Mouse (Mus musculus) urinary bladder, adult 18-20 months (tissue): ENCODE data around the gene Ush1g.

ENCODE experiments used
- DNase-seq, 2 experiments: peaks; one replicate each; pipeline ENCODE4 v3.0.0; 2022; ENCODE audit warnings: low spot score in 2 of 2, mixed read lengths in 2 of 2

Gene Ush1g

GRCm38 (mm10) chr11:115334531-115334930 is 12.7 kb upstream of the Ush1g start, which contains the start of gene Otop3:
Gene Otop3 (plus strand): TSS chr11:115334731.
- DNase-seq: no peak

DNA sequence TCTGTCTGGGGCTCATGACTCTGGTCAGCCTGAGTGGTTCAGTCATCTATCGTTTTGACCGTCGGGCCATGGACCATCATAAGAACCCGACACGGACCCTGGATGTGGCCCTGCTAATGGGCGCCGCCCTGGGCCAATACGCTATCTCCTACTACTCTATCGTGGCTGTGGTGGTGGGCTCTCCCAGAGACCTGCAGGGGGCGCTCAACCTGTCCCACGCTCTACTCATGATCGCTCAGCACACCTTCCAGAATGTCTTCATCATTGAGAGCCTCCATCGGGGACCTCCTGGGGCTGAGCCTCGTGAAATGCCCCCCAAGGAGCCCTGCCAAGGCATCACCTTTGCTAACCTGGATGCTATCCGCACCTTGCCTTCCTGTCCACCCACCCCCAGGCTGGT is 7.5 kb upstream of the Ush1g start:
- no peak for DNase-seq

GRCm38 (mm10) chr11:115326730-115327129 is 4.9 kb upstream of the Ush1g start:
- no peak for DNase-seq

- DNase-seq: no peak
Observed at GRCm38 (mm10) chr11:115323354-115323753, 1.5 kb upstream of the Ush1g start.

DNA sequence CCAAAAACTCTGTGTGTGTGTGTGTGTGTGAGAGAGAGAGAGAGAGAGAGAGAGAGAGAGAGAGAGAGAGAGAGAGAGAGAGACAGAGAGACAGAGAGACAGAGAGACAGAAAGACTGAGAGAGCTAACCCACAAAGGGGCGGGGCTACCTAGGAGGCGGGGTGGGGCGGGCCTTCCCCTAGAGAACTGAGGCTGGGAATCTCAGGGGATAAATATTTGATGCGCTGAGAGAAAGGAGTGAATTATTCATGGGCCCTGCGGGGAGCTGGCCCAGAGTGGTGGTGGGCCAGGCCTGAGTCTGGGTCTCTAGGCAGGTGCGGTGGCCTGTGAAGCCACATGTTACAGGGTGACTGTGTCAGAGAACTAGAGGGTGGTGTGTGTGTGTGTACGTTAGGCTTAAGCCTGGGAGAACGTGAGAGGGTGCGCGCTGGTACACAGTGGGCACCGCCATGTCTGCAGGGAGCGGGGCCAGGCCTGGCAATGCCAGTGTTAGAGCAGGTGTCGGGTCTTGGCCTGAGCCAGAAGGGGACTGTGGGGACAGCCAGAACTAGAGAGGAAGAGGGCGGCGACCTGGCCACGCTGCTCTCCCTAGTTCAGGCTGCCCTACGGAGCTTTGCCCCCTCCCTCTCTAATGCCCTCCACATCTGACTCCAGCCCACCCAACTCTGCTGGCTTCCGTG is 2.0 kb downstream of the Ush1g start:
- DNase-seq: no peak

DNA sequence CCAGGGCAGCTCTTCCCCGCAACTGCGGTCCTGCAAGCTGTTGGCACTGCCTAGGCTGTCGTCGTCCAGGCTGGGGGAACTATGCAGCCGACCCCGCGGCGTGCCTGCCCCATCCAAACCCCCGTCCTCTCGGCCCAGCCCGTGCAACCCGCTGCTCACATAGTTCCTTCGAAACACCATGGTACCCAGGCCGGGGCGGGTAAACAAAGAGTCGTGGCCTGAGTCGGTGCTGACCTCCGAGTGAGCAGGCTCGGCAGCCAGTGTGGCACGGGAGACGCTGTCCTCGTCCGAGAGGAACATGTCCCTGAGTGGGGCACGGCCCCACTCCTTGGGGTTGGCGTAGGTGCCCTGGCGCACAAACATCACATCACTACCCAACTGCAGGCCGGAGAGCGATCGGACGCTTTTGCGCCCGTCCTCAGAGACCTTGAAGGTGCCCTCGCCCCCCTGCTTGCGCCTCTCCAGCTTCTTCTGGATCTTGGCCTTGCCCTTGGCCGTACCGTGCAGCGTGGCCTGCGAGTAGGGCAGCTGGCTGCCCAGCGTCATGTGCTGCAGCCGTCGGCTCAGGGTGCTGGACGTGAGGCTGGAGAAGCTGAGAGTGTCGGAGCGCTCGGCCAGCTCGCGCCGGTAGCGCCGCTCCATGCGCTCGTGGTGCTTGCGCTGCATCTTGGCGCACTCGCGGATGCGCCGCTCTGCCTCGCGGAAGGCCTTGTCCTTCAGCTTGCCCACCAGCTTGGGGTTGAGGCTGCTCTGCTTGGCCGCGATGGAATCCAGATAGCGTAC is 3.4 kb downstream of the Ush1g start:
- no peak for DNase-seq

GRCm38 (mm10) chr11:115317204-115317603 is 4.6 kb downstream of the Ush1g start:
- no peak for DNase-seq

- no peak for DNase-seq
Observed at GRCm38 (mm10) chr11:115314249-115314648, 7.6 kb downstream of the Ush1g start.

- DNase-seq: no peak
Observed at GRCm38 (mm10) chr11:115308781-115309180, 13.1 kb downstream of the Ush1g start.

- no peak for DNase-seq
Observed at GRCm38 (mm10) chr11:115306863-115307262, 15.0 kb downstream of the Ush1g start, which contains the start of gene Otop2. Gene Otop2 (plus strand): TSS chr11:115307163.

- DNase-seq: peak in 1 of 2 experiments; percentile 48
Observed at GRCm38 (mm10) chr11:115303167-115303566, 18.7 kb downstream of the Ush1g start.

DNA sequence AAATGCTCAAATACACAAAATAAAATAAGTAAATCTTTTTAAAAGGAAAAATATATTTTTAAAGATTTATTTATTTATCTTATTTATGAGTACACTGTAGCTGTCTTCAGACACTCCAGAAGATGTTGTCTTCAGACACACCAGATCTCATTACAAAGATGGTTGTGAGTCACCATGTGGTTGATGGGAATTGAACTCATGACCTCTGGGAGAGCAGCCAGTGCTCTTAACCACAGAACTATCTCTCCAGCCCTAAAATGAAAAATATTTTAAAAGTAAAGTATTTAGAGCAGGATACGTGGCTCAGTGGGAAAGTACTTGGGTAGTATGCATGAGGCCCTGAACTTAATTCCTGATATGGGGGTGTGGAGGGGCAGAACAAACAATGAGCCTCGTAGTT is 20.5 kb downstream of the Ush1g start:
- no peak for DNase-seq

DNA sequence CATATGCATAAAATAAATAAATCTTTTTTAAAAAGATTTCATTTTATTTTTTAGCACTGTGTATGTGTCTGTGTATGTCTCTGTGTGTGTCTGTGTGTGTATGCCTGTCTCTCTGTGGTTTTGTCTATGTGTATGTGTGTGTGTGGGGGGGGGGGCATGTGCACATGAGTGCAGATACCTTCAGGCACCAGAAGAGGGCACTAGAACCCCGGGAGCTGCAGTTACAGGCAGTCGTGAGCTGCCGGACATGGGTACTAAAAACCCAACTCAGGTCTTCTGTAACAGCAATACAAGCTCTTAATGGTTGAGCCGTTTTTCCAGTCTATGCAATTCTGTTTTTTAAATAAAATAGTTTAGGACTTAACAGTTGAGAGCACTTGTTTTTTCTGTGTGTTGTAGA is 21.1 kb downstream of the Ush1g start:
- DNase-seq: no peak

DNA sequence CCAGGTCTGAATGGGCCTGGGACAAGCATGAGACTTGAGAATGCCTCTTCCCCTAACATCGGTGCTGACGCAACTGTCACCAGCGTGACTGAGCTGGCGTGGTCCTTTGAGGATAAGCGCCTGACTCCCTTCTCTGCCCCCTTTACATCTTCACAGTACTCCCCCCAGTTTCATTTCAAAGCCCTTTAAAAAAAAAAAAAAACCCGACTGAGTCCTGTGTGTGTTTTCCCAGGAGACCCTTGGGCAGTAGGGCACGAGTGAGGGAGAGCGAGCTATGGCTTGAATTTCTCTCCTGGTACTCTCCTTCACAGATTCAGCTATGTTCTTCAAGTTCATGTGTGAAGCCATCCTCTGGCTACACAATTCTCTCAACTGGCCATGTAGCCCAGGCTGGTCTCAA is 23.7 kb downstream of the Ush1g start:
- no peak for DNase-seq

- peak; percentile 35 to 37 for DNase-seq
Observed at GRCm38 (mm10) chr11:115297214-115297826, 24.5 kb downstream of the Ush1g start, which contains the start of gene Fads6. Gene Fads6 (minus strand): TSS chr11:115297663.

- no peak for DNase-seq
Observed at GRCm38 (mm10) chr11:115296471-115297210, 25.2 kb downstream of the Ush1g start.

DNA sequence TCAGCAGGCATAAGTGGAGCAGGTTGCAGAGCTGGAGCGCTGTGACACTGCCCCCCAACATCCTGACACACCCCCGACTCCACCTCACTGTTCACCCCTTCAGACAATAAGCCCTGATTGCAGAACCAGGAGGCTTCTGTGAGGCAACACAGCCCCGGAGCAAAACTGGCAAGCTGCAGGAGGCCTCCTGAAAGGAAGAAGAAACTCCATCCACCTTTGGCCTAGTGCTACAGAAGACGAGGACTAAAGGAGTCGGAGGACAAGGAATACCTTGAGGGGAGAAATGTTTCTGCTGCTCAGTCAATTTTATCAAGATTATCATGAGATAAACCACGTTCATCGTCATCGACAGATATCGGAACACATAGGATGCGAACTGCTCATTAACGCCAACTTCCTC is 25.9 kb downstream of the Ush1g start:
- no peak for DNase-seq

GRCm38 (mm10) chr11:115292631-115293375 is 29.0 kb downstream of the Ush1g start:
- DNase-seq: no peak

DNA sequence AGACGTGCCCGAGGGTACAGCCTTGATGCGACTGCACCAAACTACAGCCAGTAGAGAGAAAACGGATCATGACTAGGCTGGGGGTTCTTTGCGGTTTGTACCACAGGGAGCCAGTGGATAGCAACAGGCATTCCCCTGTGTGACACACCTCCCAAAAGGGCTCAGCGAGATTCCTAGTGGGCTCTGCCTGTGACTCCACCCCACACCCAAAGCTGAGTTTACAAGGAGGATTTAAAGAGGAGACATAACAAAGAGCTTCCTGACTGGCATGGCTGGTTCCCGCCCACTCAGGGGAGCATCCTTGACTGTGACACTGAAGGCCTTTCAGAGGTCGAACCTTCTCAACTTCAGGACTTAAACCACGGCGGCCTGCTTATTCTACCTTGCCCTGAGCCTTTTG is 30.3 kb downstream of the Ush1g start:
- DNase-seq: no peak

- DNase-seq: peak in 1 of 2 experiments; percentile 78
Observed at GRCm38 (mm10) chr11:115290919-115291318, 30.9 kb downstream of the Ush1g start.

DNA sequence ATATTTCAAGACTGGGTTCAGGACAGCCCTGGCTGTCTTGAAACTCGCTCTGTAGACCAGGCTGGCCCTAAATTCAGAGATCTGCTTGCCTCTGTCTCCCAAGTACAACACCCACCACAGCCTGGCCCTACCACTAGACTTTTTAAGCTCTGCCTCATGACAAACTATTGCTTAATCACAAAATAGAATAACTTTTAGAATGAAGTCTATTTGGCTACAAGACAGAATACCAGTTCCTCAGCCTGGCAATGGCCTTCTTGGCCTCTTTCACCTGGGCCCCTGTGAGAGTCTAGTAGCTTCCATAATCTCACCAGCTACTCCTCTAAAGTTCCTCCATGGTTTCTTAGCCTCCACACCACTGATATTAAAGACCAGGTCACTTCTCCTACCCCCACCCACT is 31.5 kb downstream of the Ush1g start:
- no peak for DNase-seq
